Mouse (Mus musculus) brown adipose tissue, adult 24 weeks (tissue): Measurements from ENCODE around the gene Dbil5. TPM values are rescaled to one million over a fixed set of nuclear protein-coding genes. Genes with fewer than 3 reads are reported as not detected.

Experiments
- H3K27ac ChIP-seq: fragments of 200-500 bp; replicated peaks from 2 replicates; pipeline ENCODE4 v1.5.1; 2012; ENCODE audit warnings: low read depth, mild to moderate bottlenecking, low read length
- H3K4me1 ChIP-seq: fragments of 200-500 bp; 2 replicates; pipeline ENCODE4 v1.6.1; 2012; ENCODE audit warnings: low read length, mixed read lengths; ENCODE audit not compliant: control insufficient read depth, insufficient read depth, insufficient read length
- H3K4me3 ChIP-seq: fragments of 200-500 bp; 2 replicates; pipeline ENCODE4 v1.5.1; 2012; ENCODE audit warnings: low read depth, mild to moderate bottlenecking, low read length, moderate library complexity; ENCODE audit not compliant: insufficient read depth
- polyA plus RNA-seq: library from polyadenylated mRNA; stranded (reverse); fragments of >200 nt; gene quantifications from 2 replicates; pipeline ENCODE4 v1.2.4, GENCODE M21; 2012; ENCODE audit not compliant: missing spikeins, insufficient read depth, insufficient read length

Dbil5 gene
- not detected in 2 replicates for polyA plus RNA-seq

DNA sequence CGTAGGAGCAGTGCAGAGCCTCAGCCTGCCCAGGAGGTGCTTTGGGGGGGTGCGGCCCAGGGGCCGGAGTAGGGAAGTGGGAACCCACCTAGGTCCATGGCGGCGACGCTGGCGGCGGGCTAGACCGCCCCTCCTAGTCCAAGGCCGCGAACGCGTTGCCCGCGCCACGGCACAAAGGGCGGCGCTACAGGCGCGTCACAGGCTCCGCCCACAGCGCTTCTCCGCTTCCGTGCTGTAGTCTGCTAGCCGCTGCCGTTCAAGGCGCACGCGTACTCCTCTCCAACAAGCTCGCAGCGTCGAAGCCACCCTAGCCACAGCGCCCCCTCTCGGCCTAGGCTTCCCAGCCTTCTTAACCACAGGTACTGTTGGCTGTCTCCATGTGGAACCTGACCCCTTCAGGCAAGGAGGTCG, at the start of gene Dbil5, which contains the start of gene Gemin4:
Dbil5 (plus strand) TSS at position 219 of the 411 bp plus-strand sequence.
Gemin4 (minus strand) TSS at position 275 of the 411 bp plus-strand sequence.
- Histone ChIP-seq H3K4me1 (no peaks in the 10 kb centered on the region), H3K27ac (peak within 1 kb of the TSS; percentile 79), H3K4me3 (peak within 1 kb of the TSS; percentile 76)

- Histone ChIP-seq H3K4me1 (peaks cover 10% of the 10 kb centered on the region), H3K4me3 (no peak overlapping the region), H3K27ac (no peak overlapping the region)
Observed at GRCm38 (mm10) chr11:76168976-76169375, 48.4 kb upstream of the Dbil5 start.

DNA sequence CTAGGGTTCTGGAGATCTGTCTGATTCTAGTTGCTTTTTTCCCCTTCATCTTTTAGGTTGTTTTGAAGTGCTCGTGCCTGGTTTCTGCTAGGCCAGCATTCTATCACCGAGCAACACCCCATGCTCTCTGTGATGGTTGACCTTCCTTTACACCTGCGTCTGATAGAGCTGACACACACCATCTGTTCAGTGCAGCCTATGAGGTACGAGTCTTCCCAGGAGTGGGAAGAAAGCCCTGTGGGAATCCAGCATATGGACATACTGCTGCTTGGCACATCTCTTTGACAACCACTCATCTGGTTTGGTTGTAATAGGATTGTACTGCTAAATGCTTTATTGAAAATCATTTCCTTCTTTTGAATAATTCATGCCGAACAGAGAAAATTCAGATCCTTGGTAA, 47.2 kb upstream of the Dbil5 start:
- H3K27ac ChIP-seq: no peak overlapping the region
- peaks cover 10% of the 10 kb centered on the region for H3K4me1 ChIP-seq
- no peak overlapping the region for H3K4me3 ChIP-seq

- peak overlapping the region; percentile 40; the same call in 1 of the 2 replicates for H3K27ac ChIP-seq
- H3K4me1 ChIP-seq: peaks cover 5% of the 10 kb centered on the region; the same call in 1 of the 2 replicates
- peak overlapping the region; percentile 90 for H3K4me3 ChIP-seq
Observed at GRCm38 (mm10) chr11:76178726-76179494, 38.5 kb upstream of the Dbil5 start.

GRCm38 (mm10) chr11:76179495-76180145, 37.8 kb upstream of the Dbil5 start, which contains the start of the genes Vps53 and Fam57a:
TSS of gene Vps53 (minus strand) at chr11:76179647.
TSS of gene Fam57a (plus strand) at chr11:76179671.
- peaks cover 5% of the 10 kb centered on the region; the same call in 1 of the 2 replicates for H3K4me1 ChIP-seq
- H3K4me3 ChIP-seq: peak within 1 kb of the TSS; percentile 90
- peak within 1 kb of the TSS; percentile 67 for H3K27ac ChIP-seq

DNA sequence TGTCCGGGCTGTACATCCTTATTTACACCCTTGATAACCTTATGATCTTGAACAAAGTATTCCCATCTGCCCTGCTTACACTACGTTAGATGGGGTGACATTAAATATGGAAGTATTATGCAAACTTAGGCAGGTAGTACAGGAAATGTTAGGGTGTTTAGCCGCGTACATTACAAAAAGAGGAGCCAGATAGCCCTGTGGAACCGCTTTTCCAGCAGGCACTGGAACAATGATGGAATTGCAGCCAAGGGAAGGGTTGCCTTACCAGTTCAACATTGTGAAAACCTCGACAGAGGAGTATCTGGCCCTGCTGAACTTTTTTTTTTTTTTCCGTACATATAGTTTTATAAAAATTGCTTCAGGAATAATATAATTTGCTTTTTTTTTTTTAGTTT, 37.3 kb upstream of the Dbil5 start:
- Histone ChIP-seq H3K4me1 (peaks cover 5% of the 10 kb centered on the region; the same call in 1 of the 2 replicates), H3K4me3 (peak overlapping the region; percentile 90), H3K27ac (peak overlapping the region; percentile 67; the same call in 1 of the 2 replicates)

- Histone ChIP-seq H3K4me3 (no peak overlapping the region), H3K4me1 (peaks cover under 1% of the 10 kb centered on the region; the same call in 1 of the 2 replicates), H3K27ac (no peak overlapping the region)
Observed at GRCm38 (mm10) chr11:76183745-76184144, 33.7 kb upstream of the Dbil5 start.

DNA sequence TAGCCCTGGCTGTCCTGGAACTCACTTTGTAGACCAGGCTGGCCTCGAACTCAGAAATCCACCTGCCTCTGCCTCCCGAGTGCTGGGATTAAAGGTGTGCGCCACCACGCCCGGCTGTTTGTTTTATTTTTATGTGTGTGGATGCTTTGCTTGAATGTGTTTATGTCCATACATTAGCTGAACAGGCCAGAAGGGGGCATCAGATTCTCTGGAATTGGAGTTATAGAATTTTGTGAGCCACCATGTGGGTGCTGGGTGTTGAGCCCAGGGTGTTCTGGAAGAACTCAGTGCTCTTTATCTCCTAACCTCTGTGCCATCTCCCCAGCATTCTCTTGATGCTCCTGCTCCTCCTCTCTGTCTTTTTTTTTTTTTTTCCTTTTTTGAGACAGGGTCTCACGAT, 30.5 kb upstream of the Dbil5 start:
- Histone ChIP-seq H3K27ac (no peak overlapping the region), H3K4me1 (no peaks in the 10 kb centered on the region), H3K4me3 (no peak overlapping the region)

- Histone ChIP-seq H3K4me1 (no peaks in the 10 kb centered on the region), H3K27ac (no peak overlapping the region), H3K4me3 (no peak overlapping the region)
Observed at GRCm38 (mm10) chr11:76196275-76196976, 21.0 kb upstream of the Dbil5 start.

DNA sequence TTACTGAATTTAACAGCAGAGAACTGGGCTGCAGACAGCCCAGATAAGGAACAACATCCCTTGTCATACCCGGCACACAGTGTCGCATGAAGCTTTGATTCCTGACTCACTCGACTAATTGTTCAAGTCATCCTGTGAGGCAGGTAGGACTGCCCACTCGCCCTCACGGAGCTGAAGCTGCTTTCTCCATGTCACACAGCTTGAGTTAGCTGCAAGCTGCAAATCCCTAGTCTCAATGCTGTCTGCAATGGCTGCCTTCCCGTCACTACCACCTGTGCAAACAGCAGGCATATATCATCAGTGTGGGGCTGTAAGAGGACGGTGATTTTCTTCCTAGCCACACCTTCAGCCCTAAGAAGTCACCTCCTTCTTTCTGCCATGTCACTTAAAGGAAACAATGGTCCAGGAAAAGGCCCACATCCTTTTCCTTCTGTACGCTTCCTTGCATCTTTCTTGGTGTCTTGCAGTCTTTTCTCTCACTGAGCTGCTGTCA, 20.4 kb upstream of the Dbil5 start:
- no peak overlapping the region for H3K27ac ChIP-seq
- H3K4me3 ChIP-seq: no peak overlapping the region
- H3K4me1 ChIP-seq: no peaks in the 10 kb centered on the region

DNA sequence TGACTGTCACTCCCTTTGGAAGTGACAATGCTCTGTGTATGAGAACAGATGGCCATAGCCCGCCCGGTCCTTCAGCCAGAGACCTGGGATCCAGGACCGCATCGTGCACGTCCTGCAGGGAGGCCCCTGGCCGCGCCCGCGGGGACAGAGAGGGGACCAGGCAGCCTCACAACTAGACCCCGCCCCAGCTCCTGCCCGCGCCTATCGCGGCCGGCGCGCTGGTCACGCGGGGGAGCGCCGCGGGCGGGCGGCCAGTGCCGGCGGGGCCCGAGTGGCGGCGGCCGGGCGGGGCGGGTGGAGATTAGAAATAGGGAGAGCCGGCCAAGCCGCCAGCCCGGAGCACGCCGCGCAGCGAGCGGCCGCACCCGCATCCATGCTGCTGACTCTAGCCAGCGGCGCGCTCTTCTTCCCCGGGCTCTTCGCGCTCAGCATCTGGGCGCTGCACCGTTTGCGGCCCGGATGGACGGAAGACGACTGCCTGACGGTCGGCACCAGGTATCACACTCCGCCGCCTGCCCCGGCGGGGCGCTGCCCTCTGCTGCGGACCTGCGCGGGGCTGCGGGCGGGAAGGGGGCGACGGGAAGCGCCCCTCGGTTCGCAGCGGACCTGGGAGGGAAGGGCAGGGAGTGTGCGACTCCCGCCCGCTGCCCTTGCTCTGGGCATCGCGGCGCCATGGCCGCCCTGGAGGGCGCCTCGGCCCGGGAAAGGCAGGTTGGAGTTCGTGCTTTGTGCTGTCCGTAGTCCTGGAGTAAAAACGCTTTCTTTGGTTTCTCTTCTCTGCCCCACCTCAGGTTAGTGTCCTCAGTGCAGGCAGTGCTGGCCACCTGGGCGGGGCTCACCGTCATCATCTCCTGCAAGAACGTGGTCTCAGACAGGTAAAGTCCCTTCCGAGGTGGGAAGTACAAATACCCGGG, 15.4 kb upstream of the Dbil5 start:
- Histone ChIP-seq H3K4me3 (peak overlapping the region; percentile 85), H3K4me1 (no peaks in the 10 kb centered on the region), H3K27ac (0 out of 2 replicates have a peak overlapping the region, but pooled peaks have one; percentile 19)

DNA sequence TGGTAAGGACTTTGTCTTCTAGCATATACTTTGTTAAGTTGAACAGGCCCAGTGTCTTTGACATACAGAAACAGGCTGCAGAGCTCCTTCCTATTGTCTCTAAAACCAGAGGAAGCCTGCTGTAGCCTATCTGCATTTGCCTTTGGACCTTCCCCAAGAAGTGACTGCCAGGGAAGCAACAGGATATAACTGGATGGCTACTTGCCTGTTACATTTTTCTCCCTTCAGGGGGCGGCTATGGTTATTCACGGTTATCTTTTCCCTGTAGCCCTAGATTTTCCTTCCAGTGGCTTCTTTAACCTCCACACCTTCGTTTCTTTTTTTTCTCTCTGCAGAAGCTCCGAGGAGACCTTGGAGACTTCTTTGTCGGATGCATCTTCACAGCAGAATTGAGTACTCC, 10.6 kb upstream of the Dbil5 start:
- Histone ChIP-seq H3K4me3 (no peak overlapping the region), H3K27ac (no peak overlapping the region), H3K4me1 (no peaks in the 10 kb centered on the region)

GRCm38 (mm10) chr11:76210228-76210985, 7.0 kb upstream of the Dbil5 start:
- no peak overlapping the region for H3K27ac ChIP-seq
- H3K4me1 ChIP-seq: peaks cover 4% of the 10 kb centered on the region; the same call in 1 of the 2 replicates
- no peak overlapping the region for H3K4me3 ChIP-seq
